Mouse (Mus musculus) cerebellum, adult (tissue): ENCODE measurements at regions not wholly inside any gene's neighbourhood (a gene's known extent, or its start where the extent isn't known, plus 50 kb on each side); places are given as distances from the start of the nearest gene placed in this dataset.

Experiments used
- ATAC-seq: cut with Nextera tagmentation; 2 replicates; pipeline ENCODE4 v1.9.2; 2017; ENCODE audit warnings: mild to moderate bottlenecking, moderate library complexity, mixed read lengths; ENCODE audit not compliant: insufficient number of reproducible peaks, low FRiP score, low TSS enrichment

GRCm38 (mm10) chr3:137728689-137729088 is 57.4 kb downstream of the Gm21962 start:
- no peak for ATAC-seq

DNA sequence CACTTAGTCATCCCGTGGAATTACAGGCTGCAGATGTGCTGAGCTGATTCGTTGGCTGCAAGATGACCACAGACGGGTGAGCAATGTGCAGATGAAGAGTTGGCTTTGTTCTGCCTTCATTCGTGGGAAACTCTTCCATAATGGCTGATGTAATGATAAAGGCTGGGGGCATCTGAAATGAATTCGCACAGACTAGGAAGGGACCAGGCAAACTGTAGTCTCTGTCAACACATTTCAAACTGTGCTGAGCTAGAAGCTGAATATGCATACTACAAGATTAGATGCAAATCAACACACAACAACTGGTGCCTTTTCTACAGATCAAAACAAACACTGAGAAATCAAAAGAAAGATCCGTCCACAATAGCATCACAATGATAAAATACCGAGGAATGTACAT is 58.1 kb downstream of the Gm21962 start:
- ATAC-seq, result no peak

GRCm38 (mm10) chr3:137737222-137737800 is 66.0 kb downstream of the Gm21962 start:
- no peak for ATAC-seq

DNA sequence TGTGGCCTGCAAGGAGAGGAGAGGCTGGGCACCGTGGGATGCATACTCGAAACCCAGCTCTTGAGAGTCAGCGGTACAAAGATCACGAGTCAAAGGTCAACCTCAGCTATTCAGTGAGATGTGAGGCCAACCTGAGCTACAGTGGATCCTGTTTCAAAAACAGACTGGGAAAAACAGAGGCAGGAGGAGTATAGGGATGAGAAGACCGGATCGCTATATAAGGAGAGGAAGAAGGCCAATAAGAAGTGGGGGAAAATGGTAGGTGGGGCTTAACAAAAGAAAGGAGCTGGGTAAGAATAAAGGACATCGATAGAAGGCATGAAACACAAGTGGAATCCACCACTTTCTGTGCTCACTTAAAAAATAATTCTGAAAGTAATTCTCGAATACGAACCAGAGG is 70.2 kb downstream of the Gm21962 start:
- no peak for ATAC-seq

DNA sequence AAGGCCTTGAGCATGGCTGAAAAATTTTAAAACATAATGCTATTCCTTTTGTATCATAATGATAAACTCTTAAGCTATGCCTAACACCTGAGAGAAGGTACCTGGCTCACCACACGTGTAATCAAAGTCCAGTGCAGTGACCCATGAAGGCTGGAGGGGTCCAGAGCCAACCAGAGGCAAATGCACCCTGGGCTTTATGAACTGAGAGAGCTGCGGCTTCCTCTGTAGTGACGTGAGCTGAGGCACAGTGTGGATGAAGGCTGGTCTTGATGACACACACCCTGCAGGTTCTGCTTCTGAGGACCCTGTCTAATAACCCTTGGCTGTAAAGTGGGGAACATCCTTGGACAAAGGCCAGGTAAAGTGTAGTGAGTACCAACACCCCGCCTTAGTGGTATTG is 70.8 kb downstream of the Gm21962 start:
- no peak for ATAC-seq

- ATAC-seq, result no peak
These were observed 80.5 kb downstream of the Gm21962 start for GRCm38 (mm10) chr3:137751732-137752260.

- ATAC-seq, result peak; percentile 76
These were observed 81.3 kb downstream of the Gm21962 start for GRCm38 (mm10) chr3:137752447-137753256.

- no peak for ATAC-seq
These were observed 81.9 kb downstream of the Gm21962 start for GRCm38 (mm10) chr3:137753257-137753654.

DNA sequence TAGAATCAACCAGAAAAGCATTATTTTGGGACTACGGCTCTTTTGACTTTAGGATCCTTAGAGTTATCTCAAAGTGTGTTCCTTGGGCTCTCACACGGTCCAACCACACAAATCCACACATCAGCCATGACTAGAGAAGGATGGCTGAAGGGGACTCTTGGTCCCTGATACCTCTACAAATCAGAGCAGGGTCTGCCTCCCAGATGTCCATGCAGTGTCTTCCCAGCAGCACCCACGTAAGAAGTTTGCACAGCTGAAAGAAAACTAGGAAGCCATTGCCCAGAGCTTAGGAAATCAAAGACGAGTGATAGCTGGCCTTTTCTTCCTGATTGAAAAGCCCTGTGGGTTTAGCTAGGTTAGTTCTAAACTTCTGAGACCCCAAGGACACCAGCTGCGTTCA is 84.1 kb downstream of the Gm21962 start:
- no peak for ATAC-seq

GRCm38 (mm10) chr3:137762213-137762884 is 91.0 kb downstream of the Gm21962 start:
- peak; percentile 56; the same call in 1 of the 2 replicates for ATAC-seq

- peak; percentile 58; the same call in 1 of the 2 replicates for ATAC-seq
These were observed 92.1 kb downstream of the Gm21962 start for GRCm38 (mm10) chr3:137763406-137763805.

DNA sequence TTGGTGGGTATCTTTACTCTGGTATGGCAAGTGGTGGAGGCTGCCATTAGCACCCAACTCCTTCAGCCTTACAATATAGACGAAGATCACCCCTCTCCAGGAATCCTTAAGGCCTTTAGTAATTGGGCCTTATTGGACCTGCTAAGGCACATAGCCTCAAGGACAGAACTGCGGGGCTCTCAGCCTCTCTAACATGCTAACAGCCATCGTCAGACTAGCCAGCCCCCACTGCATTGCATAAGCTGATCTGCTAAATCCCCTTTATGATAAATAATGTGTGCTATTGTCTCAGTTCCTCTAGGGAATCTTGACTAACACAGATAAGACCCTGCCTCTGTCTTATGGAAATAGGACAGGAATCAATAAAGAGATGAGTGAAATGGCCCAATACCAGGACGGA is 95.7 kb upstream of the H2afz start:
- ATAC-seq, result no peak

DNA sequence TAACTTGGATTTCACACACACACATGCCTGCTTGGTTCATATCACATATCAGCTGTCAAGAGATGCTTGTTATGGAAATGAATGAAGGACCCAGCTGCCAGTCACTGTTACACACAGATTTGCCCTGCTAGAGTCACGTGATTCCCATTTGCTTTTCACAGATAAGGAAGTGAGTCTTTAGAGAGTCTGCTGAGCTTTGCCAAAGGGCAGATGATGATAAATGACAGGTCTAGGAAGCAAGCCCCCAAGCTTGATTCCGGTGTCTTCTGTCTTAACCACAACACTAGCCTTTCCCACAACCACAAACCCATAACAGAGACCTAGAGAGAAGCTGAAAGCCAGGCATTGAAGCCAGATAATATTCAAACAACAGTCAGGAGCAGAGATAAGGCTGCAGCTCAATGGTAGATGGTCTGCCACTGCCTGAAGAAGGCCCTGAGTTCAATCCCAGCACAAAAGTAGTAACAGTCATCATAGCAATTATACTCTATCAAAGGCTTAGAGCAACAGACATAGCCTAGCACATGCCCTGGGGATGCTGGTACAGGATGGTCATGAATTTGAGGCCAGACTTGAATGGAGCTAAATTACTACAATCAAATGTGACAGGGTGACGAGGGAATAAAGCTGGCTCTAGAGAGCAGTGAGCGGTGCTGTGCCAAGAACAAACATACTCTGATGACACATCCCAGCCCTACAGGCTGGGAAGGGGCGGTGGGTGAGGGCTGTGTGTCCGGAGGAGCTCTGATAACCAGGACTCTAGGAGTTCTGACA is 89.0 kb upstream of the H2afz start:
- no peak for ATAC-seq

- ATAC-seq, result peak; percentile 40; the same call in 1 of the 2 replicates
These were observed 86.2 kb upstream of the H2afz start for GRCm38 (mm10) chr3:137778113-137778512.

GRCm38 (mm10) chr3:137780029-137780428 is 84.3 kb upstream of the H2afz start:
- no peak for ATAC-seq

DNA sequence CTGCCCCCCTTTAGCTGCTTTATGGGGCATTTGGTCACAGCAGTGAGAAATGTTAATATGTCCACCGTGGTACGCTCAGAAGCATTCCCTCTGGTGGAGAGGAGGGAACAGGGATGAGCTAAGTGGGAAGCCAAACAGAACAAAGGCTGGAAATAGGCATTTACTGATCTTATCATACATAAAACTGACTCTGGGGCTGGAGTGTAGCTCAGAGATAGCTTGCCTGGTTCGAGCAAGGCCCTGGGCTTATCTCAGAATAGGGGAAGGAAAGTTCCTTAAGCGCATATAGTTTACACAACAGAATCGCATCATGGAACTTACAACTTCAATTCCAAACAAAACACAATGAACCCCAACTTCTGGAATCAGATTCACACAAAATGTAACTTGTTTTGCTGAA is 81.5 kb upstream of the H2afz start:
- no peak for ATAC-seq

GRCm38 (mm10) chr3:137783937-137784911 is 80.1 kb upstream of the H2afz start:
- no peak for ATAC-seq

GRCm38 (mm10) chr3:137785224-137785623 is 79.1 kb upstream of the H2afz start:
- no peak for ATAC-seq

DNA sequence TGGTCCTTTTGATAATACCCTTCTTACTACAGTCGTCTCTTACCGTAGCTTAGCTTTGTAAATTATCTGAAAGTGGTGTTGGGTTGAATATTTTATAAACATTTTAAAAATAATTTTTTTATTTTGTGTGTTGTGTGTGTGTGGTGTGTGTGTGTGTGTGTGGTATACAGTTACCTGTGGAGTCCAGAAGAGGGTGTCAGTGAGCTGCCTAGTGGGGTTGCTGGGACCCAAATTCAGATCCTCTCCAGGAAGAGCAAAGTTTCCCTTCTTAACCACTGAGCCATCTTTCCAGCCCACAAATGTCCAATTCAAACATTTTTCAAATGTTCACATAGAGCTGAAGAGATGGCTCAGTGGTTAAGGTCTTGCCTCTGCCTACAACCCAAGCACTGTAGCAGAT is 78.4 kb upstream of the H2afz start:
- no peak for ATAC-seq
